In the genomic region with DNA sequence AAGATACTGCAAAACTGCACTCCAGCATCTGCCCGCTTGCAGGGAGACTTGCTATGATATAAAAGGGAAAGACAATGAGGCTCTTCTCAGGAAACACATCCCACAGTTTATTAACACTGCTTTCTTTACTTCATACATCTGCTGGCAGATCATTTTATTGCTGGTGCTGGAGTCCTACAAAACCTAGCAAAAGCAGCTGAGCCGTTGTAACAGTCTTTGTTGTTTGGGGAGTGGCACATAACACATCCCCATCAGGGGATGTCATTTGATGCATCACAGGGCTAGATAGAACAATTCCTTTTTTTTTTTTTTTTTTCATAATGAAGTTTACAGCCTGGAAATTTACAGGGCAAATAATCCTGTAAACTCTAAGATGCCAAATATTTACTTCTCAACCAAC, we compare ENCODE assay signal across 26 mouse cellular contexts.
"Had no signal": no experiment of that assay in that cellular context is flagged by ENCODE, and none has a peak within 500 bp of the region (broad histone marks: within the 10 kb centered on the region; RNA-seq: fewer than 3 reads in every experiment).

No protein-coding gene starts in this region.

- H3K27ac ChIP-seq: heart, adult 2 months; heart, embryonic 13.5 days; heart, embryonic 15.5 days; hindbrain, embryonic 13.5 days; hindbrain, embryonic 15.5 days; hindbrain, postnatal 0 days; kidney, embryonic 15.5 days; kidney, postnatal 0 days; limb, embryonic 13.5 days; limb, embryonic 15.5 days had no signal

- ATAC-seq: forebrain, postnatal 0 days; hindbrain, postnatal 0 days; intestine, embryonic 16.5 days had no signal

- H3K4me3 ChIP-seq: heart, adult 2 months; heart, embryonic 13.5 days; heart, embryonic 15.5 days; hindbrain, embryonic 13.5 days; hindbrain, embryonic 15.5 days; kidney, embryonic 15.5 days; limb, embryonic 13.5 days; limb, embryonic 15.5 days had no signal

- H3K27me3 ChIP-seq: heart, embryonic 13.5 days; heart, embryonic 15.5 days; hindbrain, embryonic 13.5 days; hindbrain, embryonic 15.5 days; kidney, embryonic 15.5 days; limb, embryonic 13.5 days; limb, embryonic 15.5 days had no signal

- H3K4me2 ChIP-seq: heart, embryonic 11.5 days; heart, embryonic 13.5 days; heart, embryonic 15.5 days; hindbrain, embryonic 13.5 days; hindbrain, embryonic 15.5 days; kidney, embryonic 15.5 days; limb, embryonic 13.5 days; limb, embryonic 15.5 days had no signal

- H3K4me1 ChIP-seq: heart, embryonic 13.5 days; heart, embryonic 15.5 days; hindbrain, embryonic 13.5 days; hindbrain, embryonic 15.5 days; kidney, embryonic 15.5 days; limb, embryonic 13.5 days; limb, embryonic 15.5 days had no signal

- H3K36me3 ChIP-seq: heart, embryonic 13.5 days; heart, embryonic 15.5 days; hindbrain, embryonic 13.5 days; hindbrain, embryonic 15.5 days; kidney, embryonic 15.5 days; limb, embryonic 13.5 days; limb, embryonic 15.5 days had no signal

- H3K9me3 ChIP-seq: heart, embryonic 13.5 days; heart, embryonic 15.5 days; hindbrain, embryonic 13.5 days; hindbrain, embryonic 15.5 days; kidney, embryonic 15.5 days; limb, embryonic 13.5 days; limb, embryonic 15.5 days had no signal

- DNase-seq: forebrain, postnatal 0 days; gastrocnemius, postnatal 14 days; gastrocnemius, postnatal 36 days; heart, adult 11 months; heart, adult 2 months; heart, postnatal 14 days; heart, postnatal 36 days; kidney, adult 11 months; kidney, adult 2 months; kidney, adult 9 months; kidney, postnatal 14 days; kidney, postnatal 36 days; layer of hippocampus, adult 9-11 months; layer of hippocampus, postnatal 36 days; left cerebral cortex, postnatal 4 days had no signal

- H3K9ac ChIP-seq: forebrain, postnatal 0 days; heart, embryonic 13.5 days; heart, embryonic 15.5 days; hindbrain, embryonic 13.5 days; hindbrain, embryonic 15.5 days; kidney, embryonic 15.5 days; limb, embryonic 13.5 days; limb, embryonic 15.5 days had no signal
